In the genomic region with DNA sequence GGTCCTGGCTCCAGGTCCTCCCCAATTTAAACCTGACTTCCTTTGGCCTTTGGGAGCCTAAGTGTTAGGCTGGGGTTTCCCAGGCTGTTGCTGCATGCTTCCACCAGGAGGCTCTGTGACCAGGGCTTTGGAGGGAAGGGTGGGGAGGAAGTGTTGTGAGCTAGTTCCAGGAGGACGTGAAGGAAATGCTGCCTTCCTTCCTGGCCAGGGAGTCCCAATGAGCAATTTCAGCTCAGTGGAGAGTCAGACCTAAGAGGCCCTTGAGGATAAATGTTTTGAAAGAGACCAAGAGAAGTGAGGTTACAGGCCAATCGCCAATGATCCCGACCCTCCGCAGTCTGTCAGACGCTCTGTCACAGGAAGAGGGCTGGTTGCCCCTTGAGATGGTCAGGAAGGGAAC, we compare ENCODE assay signal across 8 mouse cellular contexts. TPM values are rescaled to one million over a fixed set of nuclear protein-coding genes. Genes with fewer than 3 reads are reported as not detected.
DNase-seq lines count a peak whose midpoint lies in the region; ATAC-seq and TF ChIP-seq lines count a peak whose summit lies in the region.

No protein-coding gene starts in this region.

- H3K4me2 ChIP-seq in hindbrain, embryonic 12.5 days (replicated peaks): peak overlapping the region; percentile 28

- 26% methylated on average over 5 of the region's 5 CpGs for WGBS in hindbrain, embryonic 12.5 days
- 10% methylated on average over 5 of the region's 5 CpGs for WGBS in spleen, adult 2 months

- H3K4me3 ChIP-seq in hindbrain, embryonic 12.5 days: no peak overlapping the region
- no peak overlapping the region for H3K4me3 ChIP-seq in spleen, adult 2 months (ENCODE audit: extremely low read depth, insufficient read depth, insufficient read length)

- H3K36me3 ChIP-seq in hindbrain, embryonic 12.5 days: no peaks in the 10 kb centered on the region
- no peaks in the 10 kb centered on the region for H3K36me3 ChIP-seq in spleen, adult 2 months (ENCODE audit: control insufficient read depth, insufficient read depth, low read length)

- peaks cover 10% of the 10 kb centered on the region for H3K4me1 ChIP-seq in hindbrain, embryonic 12.5 days
- H3K4me1 ChIP-seq in spleen, adult 2 months (ENCODE audit: control insufficient read depth, insufficient read depth, insufficient read length): no peaks in the 10 kb centered on the region; the same call in 1 of the 2 replicates

- DNase-seq in layer of hippocampus, adult 11-12 months (ENCODE audit: low spot score): peak; percentile 65
- DNase-seq in layer of hippocampus, adult 9-10 months (ENCODE audit: low spot score): no peak
- DNase-seq in cerebellum, adult 9-11 months: peak; percentile 52
- DNase-seq in frontal cortex, postnatal 10 days (ENCODE audit: low spot score in 2 of 2): peak; percentile 27 to 54
- peak; percentile 38 to 41 for DNase-seq in layer of hippocampus, postnatal 36 days
- peak; percentile 84 to 88 for DNase-seq in lung, postnatal 4 days
- peak in 1 of 2 experiments; percentile 64 for DNase-seq in spleen, adult 2 months (ENCODE audit: low read depth in 1 of 2, low spot score in 2 of 2)

- H3K27ac ChIP-seq in hindbrain, embryonic 12.5 days: no peak overlapping the region; the same call in 1 of the 2 replicates
- H3K27ac ChIP-seq in spleen, adult 2 months (ENCODE audit: insufficient read depth, low read length): no peak overlapping the region; the same call in 1 of the 2 replicates

- no peak for TF ChIP-seq POLR2A in spleen, adult 2 months (IDR thresholded peaks at IDR 0.05; ENCODE audit: low read depth, low read length)

- ATAC-seq in hindbrain, embryonic 12.5 days (ENCODE audit: low FRiP score): no peak; the same call in 1 of the 2 replicates

- H3K9ac ChIP-seq in hindbrain, embryonic 12.5 days: no peak overlapping the region

- H3K27me3 ChIP-seq in hindbrain, embryonic 12.5 days: peaks cover 13% of the 10 kb centered on the region
- H3K27me3 ChIP-seq in spleen, adult 2 months (ENCODE audit: control insufficient read depth, insufficient read depth, low read length): no peaks in the 10 kb centered on the region

- TF ChIP-seq CTCF in spleen, adult 2 months (IDR thresholded peaks at IDR 0.05; ENCODE audit: extremely low read depth, insufficient read depth, insufficient read length, insufficient replicate concordance): peak; percentile 32; the same call in 1 of the 2 replicates

- H3K9me3 ChIP-seq in hindbrain, embryonic 12.5 days (replicated peaks): no peaks in the 10 kb centered on the region

RNA-seq across cellular contexts. Expression of a gene that starts 7.1 kb away (rescaled TPM):
- 105 and 121 TPM in 2 replicates for polyA plus RNA-seq in hindbrain, embryonic 12.5 days (2016; fragmentation: Nextera tagmentation; extraction: Ambion mirVana)
- total RNA-seq in layer of hippocampus, postnatal 36 days (2021): 100 to 1,000 TPM; 103 to 110 TPM
- 52.4 and 66.1 TPM in 2 replicates for polyA plus RNA-seq in spleen, adult 2 months (2012; rRNA removed)

RNA-seq across cellular contexts. Expression of a gene that starts 29.7 kb away (rescaled TPM):
- 1.0 TPM in 2 replicates for polyA plus RNA-seq in hindbrain, embryonic 12.5 days (2016; fragmentation: Nextera tagmentation; extraction: Ambion mirVana)
- 1 to 10 TPM; 7.0 to 8.1 TPM for total RNA-seq in layer of hippocampus, postnatal 36 days (2021)
- 1.9 and 2.1 TPM in 2 replicates for polyA plus RNA-seq in spleen, adult 2 months (2012; rRNA removed)

RNA-seq across cellular contexts. Expression of a gene that starts 42.2 kb away (rescaled TPM):
- polyA plus RNA-seq in hindbrain, embryonic 12.5 days (2016; fragmentation: Nextera tagmentation; extraction: Ambion mirVana): not detected in 2 replicates
- total RNA-seq in layer of hippocampus, postnatal 36 days (2021): under 1 TPM in 1 of 2 experiments, not detected in 1; 0.25 TPM
- 0.07 and 0.21 TPM in 2 replicates for polyA plus RNA-seq in spleen, adult 2 months (2012; rRNA removed)
